Mouse (Mus musculus) inflammation-experienced regulatory T-cells (primary cell): ENCODE data around the gene Gm13103. TPM values are rescaled to one million over a fixed set of nuclear protein-coding genes. Genes with fewer than 3 reads are reported as not detected.

Source experiments
- polyA plus RNA-seq, 2 experiments: library from polyadenylated mRNA; unstranded; fragments of 100-300 nt; shearing (Covaris generic); gene quantifications; one replicate each; pipeline ENCODE4 v1.2.1; 2017

Gm13103 gene
- under 1 TPM in 1 of 2 experiments, not detected in 1; 0.78 TPM for polyA plus RNA-seq

GRCm38 (mm10) chr4:143846197-143846596, at the start of gene Gm13103:
Gene Gm13103 (plus strand): TSS chr4:143846497.

DNA sequence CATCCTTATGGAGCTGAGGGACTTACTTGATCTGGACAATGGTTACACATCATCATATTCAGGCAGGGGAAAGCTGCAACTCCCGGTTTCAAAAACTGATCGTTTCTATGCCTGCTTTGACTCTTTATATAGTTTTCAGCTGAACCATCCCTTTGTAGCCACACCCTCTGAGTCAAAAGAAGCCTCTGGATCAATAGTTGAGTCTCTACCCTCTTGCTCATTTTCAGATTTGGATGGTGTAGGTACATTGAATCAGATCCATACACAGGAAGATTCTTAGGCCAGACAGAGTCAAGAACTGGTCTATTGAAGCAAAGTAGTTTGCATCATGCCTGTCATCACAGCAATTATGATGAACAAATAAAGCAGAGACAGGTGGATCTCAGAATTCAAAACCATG, 30.3 kb upstream of the Gm13103 start, which contains the start of gene Gm13084:
Gm13084 (minus strand) TSS at position 101 of the 400 bp plus-strand sequence.

DNA sequence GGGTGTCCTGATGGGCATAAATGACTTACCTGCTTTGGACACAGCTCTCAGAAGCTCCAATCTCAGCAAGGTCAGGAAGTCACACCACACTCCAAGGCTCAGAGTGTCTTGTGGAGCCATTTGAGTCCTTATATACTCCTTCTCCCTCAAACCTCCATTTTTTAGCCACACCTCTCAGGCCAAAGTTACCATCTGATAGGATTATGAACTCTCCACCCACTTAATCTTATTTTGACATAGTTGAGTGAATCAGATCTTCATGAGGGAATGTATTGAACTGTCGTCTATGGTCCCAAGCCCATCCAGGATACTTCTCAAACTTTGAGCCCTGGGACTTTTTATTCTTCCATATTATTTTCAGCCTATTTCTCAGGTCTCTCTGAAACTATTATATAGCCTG, 54.0 kb downstream of the Gm13103 start, which contains the start of gene Pramef6:
Pramef6 (minus strand) TSS at position 101 of the 400 bp plus-strand sequence.

Other genes with a start within 250 kb of the Gm13103 start
- gene Gm13083, start 231.5 kb upstream of the Gm13103 start, polyA plus RNA-seq: under 1 TPM in 1 of 2 experiments, not detected in 1; 0.39 TPM
- under 1 TPM; 0.25 to 0.34 TPM for gene Gm13088, start 189.3 kb upstream of the Gm13103 start, polyA plus RNA-seq
- under 1 TPM; 0.23 to 0.31 TPM for gene Gm13089, start 143.8 kb upstream of the Gm13103 start, polyA plus RNA-seq
- under 1 TPM in 1 of 2 experiments, not detected in 1; 0.26 TPM for gene Gm13078, start 127.0 kb upstream of the Gm13103 start, polyA plus RNA-seq
- not detected for gene Gm13023, start 57.1 kb upstream of the Gm13103 start, polyA plus RNA-seq
- not detected for gene Gm13084, start 30.4 kb upstream of the Gm13103 start, polyA plus RNA-seq
- under 1 TPM in 1 of 2 experiments, not detected in 1; 0.11 TPM for gene Pramef6, start 53.9 kb downstream of the Gm13103 start, polyA plus RNA-seq
- gene Pramef25, start 104.5 kb downstream of the Gm13103 start, polyA plus RNA-seq: not detected
- gene Gm13101, start 120.5 kb downstream of the Gm13103 start, polyA plus RNA-seq: not detected
- 1 to 10 TPM in 1 of 2 experiments, not detected in 1; 1.1 TPM for gene Pramef17, start 147.9 kb downstream of the Gm13103 start, polyA plus RNA-seq
- gene Pramel4, start 212.6 kb downstream of the Gm13103 start, polyA plus RNA-seq: 1 to 10 TPM in 1 of 2 experiments, not detected in 1; 1.3 TPM